Mouse (Mus musculus): Measurements from ENCODE around the gene Snx10. TPM values are rescaled to one million over a fixed set of nuclear protein-coding genes. Genes with fewer than 3 reads are reported as not detected.

The Snx10 gene
- polyA plus RNA-seq, 1 experiment from 2014 or later: 16.1 TPM

DNA sequence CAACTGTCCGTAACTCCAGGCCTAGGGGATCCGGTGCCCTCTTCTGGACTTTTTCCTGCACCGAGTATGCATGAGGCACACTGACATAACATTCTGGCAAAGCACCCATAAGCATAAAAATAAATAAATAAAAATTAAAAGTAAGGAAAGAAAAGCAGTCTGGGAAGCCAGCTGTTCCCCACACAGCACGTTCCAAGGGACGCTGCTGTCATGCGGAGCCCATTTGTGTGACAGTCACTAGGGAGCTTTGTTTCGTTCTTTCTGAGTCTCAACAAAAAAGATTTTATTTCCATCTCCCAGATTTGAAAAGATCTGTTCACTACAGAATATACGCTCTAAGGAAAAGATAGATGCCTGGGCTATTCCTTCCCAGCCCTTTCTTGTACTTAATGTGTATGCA, 45.4 kb downstream of the Snx10 start:
- H3K4me3 ChIP-seq (replicated peaks): no peak overlapping the region
- no peak for ATAC-seq (replicated peaks; ENCODE audit: low FRiP score)
- H3K9ac ChIP-seq: no peak overlapping the region
- H3K9me3 ChIP-seq (replicated peaks): no peaks in the 10 kb centered on the region
- H3K27me3 ChIP-seq: no peaks in the 10 kb centered on the region
- H3K4me1 ChIP-seq: peaks cover 10% of the 10 kb centered on the region
- H3K27ac ChIP-seq: no peak overlapping the region
- 92% methylated on average over 8 of the region's 8 CpGs for WGBS
- H3K36me3 ChIP-seq: no peaks in the 10 kb centered on the region
- no peak overlapping the region for H3K4me2 ChIP-seq

DNA sequence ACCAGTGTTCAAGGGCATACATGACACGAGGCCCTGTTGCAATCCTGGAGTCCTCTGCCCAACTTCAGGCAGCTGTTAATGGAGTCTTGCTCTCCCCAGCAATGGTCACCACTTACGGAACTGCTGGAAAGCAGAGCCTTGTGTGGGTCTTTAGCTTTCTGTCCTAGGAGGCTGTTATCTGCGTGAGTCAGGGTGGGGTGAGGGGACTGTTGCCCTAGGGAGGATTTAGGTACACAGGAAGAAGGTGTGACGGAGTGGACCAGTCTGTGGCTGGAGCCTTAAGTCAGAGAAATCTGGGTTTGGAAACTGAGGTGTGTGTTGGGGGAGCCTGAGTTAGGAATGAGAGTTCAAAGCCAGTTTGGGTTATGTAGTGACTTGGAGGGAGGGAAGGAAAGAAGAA, 49.4 kb downstream of the Snx10 start:
- Histone ChIP-seq H3K9me3 (replicated peaks) (no peaks in the 10 kb centered on the region), H3K4me2 (no peak overlapping the region), H3K4me1 (no peaks in the 10 kb centered on the region), H3K27me3 (no peaks in the 10 kb centered on the region), H3K27ac (no peak overlapping the region), H3K36me3 (no peaks in the 10 kb centered on the region), H3K9ac (no peak overlapping the region), H3K4me3 (replicated peaks) (no peak overlapping the region)
- 89% methylated on average over 4 of the region's 4 CpGs for WGBS
- ATAC-seq (replicated peaks; ENCODE audit: low FRiP score): no peak

DNA sequence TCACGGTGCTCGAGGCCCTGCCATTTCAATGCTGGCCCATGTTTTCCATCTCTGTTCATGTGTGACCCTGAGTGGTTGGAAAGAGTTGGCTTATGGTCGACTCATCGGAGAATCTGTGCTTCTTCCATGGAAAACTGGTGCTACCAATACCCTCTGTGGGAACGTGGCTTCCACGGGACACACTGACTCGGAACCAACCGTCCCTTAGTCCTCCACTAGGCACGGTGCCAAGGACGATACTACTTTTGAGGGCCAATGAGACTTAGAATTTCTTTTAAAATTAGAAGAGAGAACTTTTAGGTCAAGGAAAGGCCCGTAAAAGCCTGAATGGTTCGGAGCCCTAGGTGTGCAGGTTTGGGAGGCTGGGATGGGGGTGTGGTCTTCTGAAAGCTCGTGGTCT, 50.4 kb downstream of the Snx10 start:
- Histone ChIP-seq H3K9ac (no peak overlapping the region), H3K4me1 (no peaks in the 10 kb centered on the region), H3K9me3 (replicated peaks) (no peaks in the 10 kb centered on the region), H3K4me2 (no peak overlapping the region), H3K27ac (no peak overlapping the region), H3K4me3 (replicated peaks) (no peak overlapping the region), H3K27me3 (no peaks in the 10 kb centered on the region), H3K36me3 (no peaks in the 10 kb centered on the region)
- ATAC-seq (replicated peaks; ENCODE audit: low FRiP score): no peak
- 87% methylated on average over 13 of the region's 13 CpGs for WGBS

DNA sequence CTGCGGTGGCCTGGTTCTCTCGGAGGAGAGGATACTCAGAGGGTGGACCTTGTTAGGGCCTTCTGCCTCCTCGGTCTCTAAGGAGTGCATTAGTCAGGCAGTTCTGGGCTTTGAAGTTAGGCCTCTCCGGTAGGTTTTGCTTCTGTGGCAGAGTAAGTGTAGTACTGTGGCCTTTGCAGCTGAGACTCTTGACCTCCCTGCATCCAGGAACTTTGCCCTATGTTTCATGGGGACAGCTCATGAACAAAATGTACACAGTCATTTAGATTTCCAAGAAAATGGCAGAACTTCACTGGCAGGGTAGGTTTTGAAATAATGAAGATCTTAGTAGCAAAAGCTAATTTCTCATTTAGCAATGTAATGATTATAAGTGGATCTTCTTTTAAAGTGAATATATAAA, 54.7 kb downstream of the Snx10 start:
- no peaks in the 10 kb centered on the region for H3K9me3 ChIP-seq (replicated peaks)
- no peak for ATAC-seq (replicated peaks; ENCODE audit: low FRiP score)
- no peak overlapping the region for H3K4me3 ChIP-seq (replicated peaks)
- no peak overlapping the region for H3K4me2 ChIP-seq
- H3K9ac ChIP-seq: no peak overlapping the region
- H3K36me3 ChIP-seq: no peaks in the 10 kb centered on the region
- H3K27ac ChIP-seq: no peak overlapping the region
- no peaks in the 10 kb centered on the region for H3K27me3 ChIP-seq
- WGBS: 82% methylated on average over 4 of the region's 4 CpGs
- 0 out of 2 replicates have a peak, but pooled peaks cover 4% of the 10 kb centered on the region for H3K4me1 ChIP-seq

DNA sequence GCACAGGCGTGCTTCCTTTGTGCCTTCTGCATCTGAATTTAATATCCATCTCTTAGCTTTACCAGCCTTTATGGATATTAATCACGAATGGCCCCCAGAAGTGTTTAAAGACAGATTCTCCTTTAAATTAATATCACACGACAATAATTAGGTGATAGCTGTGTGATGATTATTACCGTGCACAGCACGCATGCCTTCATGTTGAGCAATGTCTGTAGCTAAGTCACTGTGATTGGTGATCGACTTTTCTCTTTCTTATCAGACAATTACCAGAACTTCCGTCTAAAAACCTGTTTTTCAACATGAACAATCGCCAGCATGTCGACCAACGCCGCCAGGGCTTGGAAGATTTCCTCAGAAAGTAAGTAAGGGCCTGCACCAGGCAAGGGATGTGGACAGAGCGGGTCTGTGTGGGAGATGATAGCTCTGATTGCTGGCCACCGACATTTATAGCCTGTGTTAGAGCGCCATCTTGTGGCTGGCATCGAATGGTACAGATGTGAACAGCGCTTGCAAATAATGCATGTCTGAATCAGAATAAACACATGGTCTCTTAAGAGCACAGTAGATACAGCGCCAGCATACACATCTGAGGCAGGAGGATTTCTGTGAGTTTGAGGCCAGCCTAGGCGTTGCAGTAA, 56.5 kb downstream of the Snx10 start:
- WGBS: 31% methylated on average over 18 of the region's 18 CpGs
- ATAC-seq (replicated peaks; ENCODE audit: low FRiP score): peak; percentile 77
- no peak overlapping the region for H3K4me2 ChIP-seq

DNA sequence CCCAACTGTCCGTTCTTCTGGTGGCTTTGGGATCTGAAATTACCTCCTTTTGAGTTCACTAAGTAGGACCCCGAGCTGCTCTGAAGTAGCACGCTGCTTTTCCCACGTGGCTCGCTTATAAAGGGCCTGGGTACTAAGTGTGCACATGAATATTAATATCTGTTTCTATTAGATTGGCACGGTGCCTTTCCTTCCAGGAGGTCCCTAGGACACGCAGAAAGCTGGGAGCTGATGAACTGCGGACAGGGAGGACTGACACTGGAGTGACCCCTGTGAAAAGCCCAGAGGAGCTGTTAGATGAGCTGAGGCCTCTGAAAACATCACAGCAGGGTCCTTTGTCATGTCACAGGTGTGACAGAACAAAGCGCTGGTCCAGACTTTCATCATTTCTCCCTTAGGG, 57.7 kb downstream of the Snx10 start:
- no peak overlapping the region for H3K4me2 ChIP-seq
- no peaks in the 10 kb centered on the region for H3K9me3 ChIP-seq (replicated peaks)
- H3K4me3 ChIP-seq (replicated peaks): no peak overlapping the region
- H3K27ac ChIP-seq: no peak overlapping the region
- H3K27me3 ChIP-seq: no peaks in the 10 kb centered on the region
- 0 out of 2 replicates have a peak, but pooled peaks cover 4% of the 10 kb centered on the region for H3K4me1 ChIP-seq
- H3K36me3 ChIP-seq: no peaks in the 10 kb centered on the region
- no peak overlapping the region for H3K9ac ChIP-seq
- 76% methylated on average over 9 of the region's 9 CpGs for WGBS
- no peak for ATAC-seq (replicated peaks; ENCODE audit: low FRiP score)

More for the DNA sequence above, 56.5 kb downstream of the Snx10 start:
- Histone ChIP-seq H3K36me3 (no peaks in the 10 kb centered on the region), H3K4me1 (0 out of 2 replicates have a peak, but pooled peaks cover 4% of the 10 kb centered on the region), H3K9ac (no peak overlapping the region), H3K27me3 (no peaks in the 10 kb centered on the region), H3K27ac (no peak overlapping the region), H3K9me3 (replicated peaks) (no peaks in the 10 kb centered on the region), H3K4me3 (replicated peaks) (no peak overlapping the region)

DNA sequence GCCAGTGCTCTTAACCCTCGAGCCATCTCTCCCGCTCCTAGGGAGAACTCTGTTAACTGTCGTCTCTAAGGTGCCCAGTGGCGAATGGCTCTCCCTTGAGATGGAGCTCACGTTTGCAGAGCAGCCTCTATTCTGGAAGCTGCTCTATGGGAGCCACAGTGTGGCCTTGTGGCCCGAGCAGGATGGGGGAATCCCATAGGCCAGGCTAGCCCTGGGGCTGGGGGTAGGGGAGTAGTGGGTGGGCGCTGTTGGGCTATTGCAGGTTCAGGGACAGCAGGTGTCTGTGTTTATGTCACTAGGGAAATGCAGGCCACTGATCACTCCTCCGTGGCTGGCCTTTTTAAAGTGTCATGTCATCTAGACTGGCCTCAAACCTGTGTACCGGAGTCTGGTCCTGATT, 58.4 kb downstream of the Snx10 start:
- 89% methylated on average over 9 of the region's 9 CpGs for WGBS
- no peak overlapping the region for H3K4me3 ChIP-seq (replicated peaks)
- H3K36me3 ChIP-seq: no peaks in the 10 kb centered on the region
- no peak for ATAC-seq (replicated peaks; ENCODE audit: low FRiP score)
- 0 out of 2 replicates have a peak, but pooled peaks cover 3% of the 10 kb centered on the region for H3K27me3 ChIP-seq
- no peaks in the 10 kb centered on the region for H3K9me3 ChIP-seq (replicated peaks)
- no peak overlapping the region for H3K4me2 ChIP-seq
- H3K4me1 ChIP-seq: 0 out of 2 replicates have a peak, but pooled peaks cover 4% of the 10 kb centered on the region
- H3K27ac ChIP-seq: no peak overlapping the region
- no peak overlapping the region for H3K9ac ChIP-seq

DNA sequence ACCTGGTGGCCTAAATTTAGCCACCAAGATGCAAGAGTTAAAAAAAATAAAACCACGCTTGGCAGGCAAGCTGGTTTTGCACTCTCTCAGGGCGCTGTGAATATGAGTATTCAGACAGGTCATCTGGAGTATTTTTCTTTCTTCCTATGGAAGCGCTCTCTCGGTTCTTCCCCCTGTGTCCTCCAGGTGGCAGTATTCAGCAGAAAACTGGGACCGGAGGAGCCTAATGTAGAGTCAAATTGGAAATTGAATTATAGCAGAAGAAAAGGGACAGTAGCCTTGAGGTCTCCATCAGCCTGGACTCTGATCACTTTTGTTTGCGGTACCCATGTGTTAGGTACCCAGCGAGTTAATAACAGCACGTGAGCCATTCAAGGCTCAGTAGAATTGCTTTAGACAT, 62.3 kb downstream of the Snx10 start:
- 0 out of 2 replicates have a peak, but pooled peaks cover 2% of the 10 kb centered on the region for H3K4me1 ChIP-seq
- H3K9me3 ChIP-seq (replicated peaks): no peaks in the 10 kb centered on the region
- 0 out of 2 replicates have a peak, but pooled peaks have one; percentile 25 for ATAC-seq (replicated peaks; ENCODE audit: low FRiP score)
- H3K36me3 ChIP-seq: no peaks in the 10 kb centered on the region
- H3K4me3 ChIP-seq (replicated peaks): no peak overlapping the region
- no peak overlapping the region for H3K27ac ChIP-seq
- H3K9ac ChIP-seq: no peak overlapping the region
- H3K27me3 ChIP-seq: 0 out of 2 replicates have a peak, but pooled peaks cover 3% of the 10 kb centered on the region
- H3K4me2 ChIP-seq: no peak overlapping the region
- WGBS: 29% methylated on average over 8 of the region's 8 CpGs

DNA sequence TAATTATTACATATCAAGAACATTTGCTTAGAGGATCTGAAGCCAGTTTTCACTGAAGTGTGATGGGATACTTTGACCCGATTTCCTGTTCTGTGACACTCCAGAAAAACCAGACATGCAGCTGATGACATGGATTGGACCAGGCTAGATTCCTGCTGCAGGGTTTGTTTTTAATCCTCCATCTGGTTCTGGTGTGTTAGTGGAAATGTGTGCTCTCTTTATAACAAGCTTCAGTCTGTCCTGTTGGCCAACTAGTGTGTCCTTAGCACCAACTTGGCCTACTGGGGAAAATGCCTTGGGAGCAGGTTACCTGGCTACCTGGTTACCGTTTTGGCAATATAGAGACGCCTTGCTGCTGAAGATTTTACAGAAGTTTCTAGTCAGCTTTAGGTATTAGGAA, 63.6 kb downstream of the Snx10 start:
- WGBS: 89% methylated on average over 3 of the region's 3 CpGs
- no peak overlapping the region for H3K4me2 ChIP-seq
- H3K4me1 ChIP-seq: peaks cover 8% of the 10 kb centered on the region
- no peak for ATAC-seq (replicated peaks; ENCODE audit: low FRiP score)
- H3K27me3 ChIP-seq: 0 out of 2 replicates have a peak, but pooled peaks cover 3% of the 10 kb centered on the region
- H3K36me3 ChIP-seq: no peaks in the 10 kb centered on the region
- no peak overlapping the region for H3K4me3 ChIP-seq (replicated peaks)
- no peaks in the 10 kb centered on the region for H3K9me3 ChIP-seq (replicated peaks)
- H3K27ac ChIP-seq: no peak overlapping the region
- H3K9ac ChIP-seq: no peak overlapping the region

DNA sequence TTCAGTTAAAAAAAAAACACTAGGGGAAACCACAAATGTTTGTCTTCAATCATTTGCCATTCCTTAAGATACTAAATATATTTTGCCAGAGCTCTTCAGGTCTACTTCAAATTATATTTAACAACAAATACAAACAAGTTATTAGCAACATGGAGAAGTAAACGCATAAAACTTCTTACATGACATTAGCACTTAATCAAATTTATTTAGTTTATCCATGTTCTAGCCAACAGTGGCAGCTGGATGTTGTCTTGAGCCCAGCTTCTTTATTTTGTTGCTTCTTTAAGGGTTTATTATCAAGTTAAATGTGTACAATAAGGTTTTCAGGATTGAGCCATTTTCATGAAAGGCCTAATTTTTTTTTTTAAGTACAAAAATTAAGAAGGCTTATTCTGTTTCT, 67.6 kb downstream of the Snx10 start:
- no peak for ATAC-seq (replicated peaks; ENCODE audit: low FRiP score)
- 49% methylated on average over 1 of the region's 1 CpGs for whole genome bisulfite sequencing

DNA sequence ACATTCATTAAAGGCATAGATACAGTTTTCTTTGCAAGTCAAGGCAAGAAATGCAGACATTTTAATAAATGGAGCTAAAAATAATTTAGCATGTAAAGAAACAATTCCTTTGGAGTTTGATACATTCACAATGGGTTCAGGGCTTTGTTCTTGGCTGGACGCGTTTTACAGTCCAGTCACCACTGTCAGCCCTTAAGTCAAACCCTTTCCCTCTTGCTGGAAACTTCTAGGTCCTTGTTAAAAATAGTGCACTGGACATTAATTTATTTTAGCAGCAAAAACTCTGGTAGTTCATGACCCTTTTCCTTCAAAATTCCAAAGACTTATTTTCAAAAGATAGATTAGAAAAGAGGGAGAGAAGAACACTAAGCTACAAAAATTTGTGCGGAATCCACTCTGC, 68.1 kb downstream of the Snx10 start:
- H3K36me3 ChIP-seq: no peaks in the 10 kb centered on the region
- H3K4me2 ChIP-seq: peak overlapping the region; percentile 88
- peak overlapping the region; percentile 73 for H3K27ac ChIP-seq
- 35% methylated on average over 3 of the region's 3 CpGs for WGBS
- H3K9ac ChIP-seq: no peak overlapping the region; the same call in 1 of the 2 replicates
- no peak for ATAC-seq (replicated peaks; ENCODE audit: low FRiP score)
- H3K27me3 ChIP-seq: 0 out of 2 replicates have a peak, but pooled peaks cover under 1% of the 10 kb centered on the region
- H3K4me1 ChIP-seq: peaks cover 26% of the 10 kb centered on the region
- H3K4me3 ChIP-seq (replicated peaks): peak overlapping the region; percentile 51
- no peaks in the 10 kb centered on the region for H3K9me3 ChIP-seq (replicated peaks)

More for the DNA sequence above, 67.6 kb downstream of the Snx10 start:
- Histone ChIP-seq H3K27me3 (0 out of 2 replicates have a peak, but pooled peaks cover 3% of the 10 kb centered on the region), H3K4me1 (peaks cover 26% of the 10 kb centered on the region), H3K9me3 (replicated peaks) (no peaks in the 10 kb centered on the region), H3K27ac (no peak overlapping the region), H3K4me2 (no peak overlapping the region), H3K4me3 (replicated peaks) (no peak overlapping the region), H3K36me3 (no peaks in the 10 kb centered on the region), H3K9ac (no peak overlapping the region)

DNA sequence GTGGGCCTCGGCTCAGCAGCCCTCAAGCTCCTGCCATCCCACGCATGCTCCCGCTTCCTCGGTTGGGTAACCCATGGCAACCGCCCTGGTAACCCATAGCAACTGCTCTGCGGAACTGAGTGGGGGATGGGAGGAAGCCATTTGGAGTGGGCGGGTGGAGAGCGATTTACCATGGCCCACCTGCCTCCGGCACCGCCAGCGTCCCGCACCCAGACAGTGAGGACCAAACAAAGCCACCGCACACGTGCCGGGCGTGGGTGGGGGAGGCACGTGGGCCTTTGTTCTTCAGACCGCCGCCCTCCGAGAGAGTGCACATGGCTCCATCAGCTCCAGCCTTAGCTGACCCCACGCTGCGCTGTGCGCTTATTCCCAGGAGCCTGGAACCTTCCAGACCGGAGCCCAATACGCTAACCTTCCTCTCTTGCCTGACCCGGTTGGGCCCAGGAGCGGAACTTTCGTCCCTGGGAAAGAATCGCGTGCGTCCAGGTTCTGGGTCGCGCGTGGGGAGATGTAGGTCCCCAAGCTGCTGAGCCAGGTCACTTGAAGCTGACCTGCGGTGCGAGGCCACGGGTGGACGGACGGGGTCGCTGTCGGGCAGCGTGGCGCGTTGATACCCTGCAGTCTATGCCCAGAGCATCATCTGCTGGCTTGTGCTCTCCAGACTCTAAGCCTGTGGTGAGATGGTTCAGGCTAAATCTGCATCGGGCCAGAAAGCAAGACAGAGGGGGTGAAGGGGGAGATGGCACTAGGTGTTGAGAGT, 68.8 kb downstream of the Snx10 start:
- WGBS: under 1% methylated on average over 45 of the region's 45 CpGs
- H3K4me2 ChIP-seq: peak overlapping the region; percentile 88
- ATAC-seq (replicated peaks; ENCODE audit: low FRiP score): peak; percentile 86

More for the DNA sequence above, 68.8 kb downstream of the Snx10 start:
- Histone ChIP-seq H3K9ac (peak overlapping the region; percentile 42), H3K9me3 (replicated peaks) (no peaks in the 10 kb centered on the region), H3K36me3 (no peaks in the 10 kb centered on the region), H3K27ac (peak overlapping the region; percentile 73), H3K4me3 (replicated peaks) (peak overlapping the region; percentile 51), H3K27me3 (no peaks in the 10 kb centered on the region), H3K4me1 (peaks cover 26% of the 10 kb centered on the region)

All from kidney, embryonic 15.5 days (tissue).